Mouse (Mus musculus) liver, embryonic 14.5 days (tissue): ENCODE data around the gene Appbp2.

Source experiments
- CTCF ChIP-seq: IDR thresholded peaks from 2 replicates; pipeline ENCODE4 v1.5.1; 2016; ENCODE audit warnings: antibody characterized with exemption, low read depth, control low read depth
- EP300 ChIP-seq: IDR thresholded peaks from 2 replicates; pipeline ENCODE4 v1.6.1; 2016; ENCODE audit warnings: antibody characterized with exemption, low read depth

DNA sequence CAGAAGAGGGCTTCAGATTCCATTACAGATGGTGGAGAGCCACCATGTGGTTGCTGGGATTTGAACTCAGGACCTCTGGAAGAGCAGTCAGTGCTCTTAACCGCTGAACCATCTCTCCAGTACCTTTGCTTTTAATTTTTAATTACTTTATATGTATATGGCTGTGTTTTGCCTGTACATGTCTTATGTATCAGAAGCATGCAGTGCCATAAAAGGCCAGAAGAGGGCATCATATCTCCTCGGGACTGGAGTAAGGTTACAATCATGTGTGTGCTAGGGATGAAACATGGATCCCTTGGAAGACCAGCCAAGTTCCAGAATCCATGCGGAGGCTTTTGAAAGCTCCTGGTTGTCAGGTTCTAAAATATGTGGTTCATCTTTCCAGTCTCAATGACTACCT, 35.7 kb upstream of the Appbp2 start:
- TF ChIP-seq CTCF (peak; percentile 85), EP300 (no peak)
